Mouse (Mus musculus): ENCODE measurements around the gene Lzts2. TPM values are rescaled to one million over a fixed set of nuclear protein-coding genes. Genes with fewer than 3 reads are reported as not detected.

The Lzts2 gene
- polyA plus RNA-seq, 1 experiment from 2014 or later: 69.1 TPM

DNA sequence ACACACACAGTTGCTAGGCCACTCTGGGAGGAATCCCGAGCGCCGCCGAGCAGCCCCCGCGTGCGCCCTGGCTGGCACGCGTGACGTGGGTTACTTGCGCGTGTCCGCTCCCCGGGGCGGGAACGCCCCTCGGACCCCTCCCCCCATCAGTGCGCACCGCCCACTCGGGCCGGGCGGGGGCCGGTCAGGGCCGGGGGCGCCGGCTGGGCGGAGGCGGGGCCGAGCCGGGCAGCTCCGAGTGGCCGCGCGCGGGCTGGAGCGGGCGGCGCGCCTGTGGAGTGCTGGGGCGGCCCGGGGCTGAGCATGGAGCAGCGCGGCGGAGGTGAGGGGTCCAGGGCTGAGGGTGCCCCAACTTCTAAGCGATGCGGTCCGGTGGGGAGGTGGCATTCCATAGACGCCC is 3.7 kb downstream of the Lzts2 start:
- H3K9me3 ChIP-seq: no peaks in the 10 kb centered on the region
- peak; percentile 86 for DNase-seq (ENCODE audit: low spot score)
- WGBS: 0% methylated on average over 44 of the region's 48 CpGs
- peak overlapping the region; percentile 99 for H3K27ac ChIP-seq
- no peaks in the 10 kb centered on the region; the same call in 1 of the 2 replicates for H3K27me3 ChIP-seq (ENCODE audit: insufficient read depth, poor library complexity, severe bottlenecking)
- H3K4me1 ChIP-seq (replicated peaks): peaks cover 75% of the 10 kb centered on the region
- H3K36me3 ChIP-seq: peaks cover 27% of the 10 kb centered on the region
- peak overlapping the region; percentile 73 for H3K4me3 ChIP-seq

DNA sequence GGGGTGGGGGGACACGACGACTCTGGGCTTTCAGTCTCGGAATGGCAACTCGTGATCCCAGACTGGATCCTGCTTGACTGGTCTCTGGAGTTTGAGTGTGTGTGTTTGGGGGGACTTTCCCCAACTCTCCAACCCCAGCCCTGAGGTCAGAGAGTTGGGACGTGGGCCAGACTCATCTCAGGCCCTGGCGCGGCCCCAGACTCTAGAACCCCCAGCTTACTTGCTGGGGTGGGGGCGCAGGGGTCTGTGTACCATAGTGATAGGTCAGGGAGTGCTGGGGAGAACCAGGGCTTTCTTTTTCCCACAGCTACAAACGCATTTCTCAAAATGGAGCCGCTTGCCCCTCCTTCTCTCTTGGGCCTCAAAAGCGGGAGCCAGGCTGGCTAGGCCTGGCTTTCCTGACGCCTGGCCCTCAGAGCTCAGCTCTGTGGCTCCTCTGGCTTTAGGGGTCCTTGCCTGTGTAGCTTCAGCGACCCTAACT is 4.2 kb downstream of the Lzts2 start:
- Histone ChIP-seq H3K4me3 (peak overlapping the region; percentile 73), H3K36me3 (peaks cover 32% of the 10 kb centered on the region), H3K27me3 (ENCODE audit: insufficient read depth, poor library complexity, severe bottlenecking) (no peaks in the 10 kb centered on the region; the same call in 1 of the 2 replicates), H3K9me3 (no peaks in the 10 kb centered on the region), H3K4me1 (replicated peaks) (peaks cover 75% of the 10 kb centered on the region), H3K27ac (peak overlapping the region; percentile 99)
- peak; percentile 58 for DNase-seq (ENCODE audit: low spot score)
- WGBS: under 1% methylated on average over 13 of the region's 13 CpGs

DNA sequence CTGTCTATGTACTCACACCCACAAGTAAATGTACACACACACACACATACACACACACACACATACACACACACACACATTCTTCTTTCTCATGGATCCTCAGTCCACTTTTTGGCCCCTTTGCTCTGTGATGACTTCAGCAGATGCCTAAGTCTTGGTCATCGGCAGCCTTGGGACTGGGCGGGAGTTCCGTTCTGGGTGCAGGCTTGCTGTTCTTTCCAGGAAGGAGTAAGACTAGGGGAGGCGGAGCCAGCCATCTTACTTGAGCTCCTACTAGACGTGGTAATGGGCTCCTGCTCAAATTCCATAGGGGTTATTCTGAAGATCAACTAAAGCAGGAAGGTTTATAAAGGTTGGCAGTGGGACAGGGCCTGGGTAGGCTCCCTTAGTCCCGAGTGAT is 6.1 kb downstream of the Lzts2 start:
- H3K4me3 ChIP-seq: peak overlapping the region; percentile 29; the same call in 1 of the 2 replicates
- peaks cover 67% of the 10 kb centered on the region for H3K4me1 ChIP-seq (replicated peaks)
- H3K9me3 ChIP-seq: no peaks in the 10 kb centered on the region
- WGBS: 72% methylated on average over 6 of the region's 6 CpGs
- peaks cover 51% of the 10 kb centered on the region for H3K36me3 ChIP-seq
- no peak for DNase-seq (ENCODE audit: low spot score)
- 0 out of 2 replicates have a peak overlapping the region, but pooled peaks have one; percentile 1 for H3K27ac ChIP-seq
- no peaks in the 10 kb centered on the region; the same call in 1 of the 2 replicates for H3K27me3 ChIP-seq (ENCODE audit: insufficient read depth, poor library complexity, severe bottlenecking)

DNA sequence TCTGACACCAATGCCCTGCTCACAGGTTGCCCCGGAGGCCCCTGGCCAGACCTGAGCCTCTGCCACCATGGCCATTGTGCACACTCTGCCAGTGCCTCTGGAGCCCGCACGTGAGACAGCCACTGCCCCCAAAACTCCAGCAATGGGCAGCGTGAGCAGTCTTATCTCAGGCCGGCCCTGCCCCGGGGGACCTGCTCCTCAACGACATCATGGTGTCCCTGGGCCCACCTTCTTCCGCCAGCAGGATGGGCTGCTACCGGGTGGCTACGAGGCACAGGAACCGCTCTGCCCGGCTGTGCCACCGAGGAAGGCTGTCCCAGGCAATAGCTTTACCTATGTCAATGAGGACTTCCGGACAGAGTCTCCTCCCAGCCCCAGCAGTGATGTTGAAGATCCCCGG is 7.1 kb downstream of the Lzts2 start:
- 92% methylated on average over 15 of the region's 15 CpGs for WGBS
- Histone ChIP-seq H3K36me3 (peaks cover 61% of the 10 kb centered on the region), H3K4me3 (peak overlapping the region; percentile 23; the same call in 1 of the 2 replicates), H3K27ac (peak overlapping the region; percentile 42; the same call in 1 of the 2 replicates), H3K9me3 (no peaks in the 10 kb centered on the region), H3K4me1 (replicated peaks) (peaks cover 64% of the 10 kb centered on the region), H3K27me3 (ENCODE audit: insufficient read depth, poor library complexity, severe bottlenecking) (no peaks in the 10 kb centered on the region; the same call in 1 of the 2 replicates)
- DNase-seq (ENCODE audit: low spot score): no peak

DNA sequence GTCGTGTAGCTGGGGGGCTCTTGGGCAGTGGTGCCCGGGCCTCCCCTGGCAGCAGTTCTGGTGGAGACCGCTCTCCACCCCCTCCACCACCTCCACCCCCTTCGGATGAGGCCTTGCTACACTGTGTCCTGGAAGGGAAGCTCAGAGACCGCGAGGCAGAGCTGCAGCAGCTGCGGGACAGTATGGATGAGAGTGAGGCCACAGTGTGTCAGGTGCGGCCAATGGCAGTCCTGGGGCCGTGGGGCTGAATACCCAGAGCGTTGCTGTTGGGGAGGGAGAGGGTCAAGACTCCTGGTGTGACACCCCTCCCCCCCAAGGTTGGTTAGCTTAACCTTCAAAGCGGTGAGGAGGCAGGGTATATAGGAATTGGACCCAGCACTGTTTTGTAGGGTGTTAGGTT is 9.8 kb downstream of the Lzts2 start:
- H3K4me1 ChIP-seq (replicated peaks): peaks cover 70% of the 10 kb centered on the region
- 87% methylated on average over 11 of the region's 11 CpGs for WGBS
- H3K36me3 ChIP-seq: peaks cover 88% of the 10 kb centered on the region
- no peak for DNase-seq (ENCODE audit: low spot score)
- H3K4me3 ChIP-seq: no peak overlapping the region
- peak overlapping the region; percentile 45; the same call in 1 of the 2 replicates for H3K27ac ChIP-seq
- no peaks in the 10 kb centered on the region for H3K9me3 ChIP-seq
- no peaks in the 10 kb centered on the region for H3K27me3 ChIP-seq (ENCODE audit: insufficient read depth, poor library complexity, severe bottlenecking)

DNA sequence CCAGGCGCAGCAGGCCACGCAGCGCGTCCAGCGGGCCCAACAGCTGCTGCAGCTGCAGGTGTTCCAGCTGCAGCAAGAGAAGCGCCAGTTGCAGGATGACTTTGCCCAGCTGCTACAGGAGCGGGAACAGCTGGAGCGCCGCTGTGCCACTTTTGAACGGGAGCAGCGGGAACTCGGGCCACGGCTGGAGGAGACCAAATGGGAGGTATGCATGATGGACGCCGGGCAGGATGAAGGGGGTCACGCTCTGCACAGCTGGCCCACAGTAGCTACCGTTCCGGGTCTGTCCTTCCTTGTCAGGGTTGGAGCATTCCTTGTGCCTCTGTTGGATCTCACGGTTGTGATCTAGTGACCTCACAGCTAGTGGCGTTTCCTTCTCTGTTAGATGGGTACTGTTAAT is 10.6 kb downstream of the Lzts2 start:
- H3K27ac ChIP-seq: no peak overlapping the region
- H3K9me3 ChIP-seq: no peaks in the 10 kb centered on the region
- H3K4me3 ChIP-seq: no peak overlapping the region
- no peaks in the 10 kb centered on the region for H3K27me3 ChIP-seq (ENCODE audit: insufficient read depth, poor library complexity, severe bottlenecking)
- H3K36me3 ChIP-seq: peaks cover 88% of the 10 kb centered on the region
- WGBS: 85% methylated on average over 20 of the region's 20 CpGs
- H3K4me1 ChIP-seq (replicated peaks): peaks cover 69% of the 10 kb centered on the region
- no peak for DNase-seq (ENCODE audit: low spot score)

DNA sequence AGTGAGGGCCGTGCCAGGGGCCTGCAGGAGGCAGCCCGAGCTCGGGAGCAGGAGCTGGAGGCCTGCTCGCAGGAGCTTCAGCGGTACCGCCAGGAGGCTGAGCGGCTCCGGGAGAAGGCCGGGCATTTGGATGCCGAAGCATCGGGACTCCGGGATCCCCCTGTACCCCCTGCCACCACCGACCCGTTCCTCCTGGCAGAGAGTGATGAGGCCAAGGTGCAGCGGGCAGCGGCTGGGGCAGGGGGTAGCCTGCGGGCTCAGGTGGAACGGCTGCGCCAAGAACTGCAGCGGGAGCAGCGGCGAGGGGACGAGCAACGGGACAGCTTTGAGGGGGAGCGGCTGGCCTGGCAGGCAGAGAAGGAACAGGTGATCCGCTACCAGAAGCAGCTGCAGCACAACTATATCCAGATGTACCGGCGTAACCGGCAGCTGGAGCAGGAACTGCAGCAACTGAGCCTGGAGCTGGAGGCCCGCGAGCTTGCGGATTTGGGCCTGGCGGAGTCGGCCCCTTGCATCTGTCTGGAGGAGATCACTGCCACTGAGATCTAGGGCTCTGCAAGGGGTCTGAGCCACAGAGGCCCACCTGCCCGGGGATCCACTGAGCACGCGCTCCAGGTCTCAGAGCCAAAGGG is 11.8 kb downstream of the Lzts2 start:
- H3K4me1 ChIP-seq (replicated peaks): peaks cover 67% of the 10 kb centered on the region
- H3K9me3 ChIP-seq: no peaks in the 10 kb centered on the region
- H3K36me3 ChIP-seq: peaks cover 79% of the 10 kb centered on the region
- DNase-seq (ENCODE audit: low spot score): no peak
- WGBS: 92% methylated on average over 37 of the region's 37 CpGs
- H3K27ac ChIP-seq: 0 out of 2 replicates have a peak overlapping the region, but pooled peaks have one; percentile 16
- H3K27me3 ChIP-seq (ENCODE audit: insufficient read depth, poor library complexity, severe bottlenecking): no peaks in the 10 kb centered on the region
- H3K4me3 ChIP-seq: no peak overlapping the region

DNA sequence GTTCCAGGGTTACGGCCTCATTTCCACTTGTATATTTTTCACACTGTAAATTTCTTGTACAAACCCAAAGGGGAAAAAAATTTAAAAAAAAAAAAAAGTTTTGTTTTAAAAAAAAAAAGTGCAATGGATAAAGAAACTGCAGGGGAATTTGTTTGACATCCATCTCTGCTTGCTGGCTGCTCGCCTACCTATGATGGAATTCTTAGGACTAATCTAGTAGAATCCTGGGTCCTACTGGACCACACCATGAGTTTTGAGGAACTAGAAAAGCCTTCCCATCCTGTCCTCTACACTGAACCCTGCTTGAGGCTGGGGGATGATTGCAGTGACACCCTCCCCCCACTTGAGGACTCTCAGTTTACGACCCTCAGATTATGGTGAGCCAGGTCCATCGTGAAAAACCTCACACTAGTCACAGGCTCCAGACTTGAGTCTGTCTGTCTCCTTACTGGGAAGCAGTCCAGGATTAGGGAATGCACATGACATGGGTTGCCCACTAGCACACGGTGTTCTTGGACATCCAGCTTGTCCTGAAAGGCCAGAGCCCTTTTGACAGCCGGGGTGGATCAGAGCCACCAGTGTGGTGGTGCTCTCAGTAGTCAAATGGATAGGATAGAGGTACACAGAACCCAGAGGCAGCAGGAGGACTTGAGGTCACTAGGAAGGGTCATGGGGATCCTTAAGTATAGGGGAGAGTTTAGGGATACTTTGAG is 12.9 kb downstream of the Lzts2 start:
- Histone ChIP-seq H3K27ac (peak overlapping the region; percentile 54), H3K9me3 (no peaks in the 10 kb centered on the region), H3K4me3 (no peak overlapping the region), H3K4me1 (replicated peaks) (peaks cover 67% of the 10 kb centered on the region), H3K27me3 (ENCODE audit: insufficient read depth, poor library complexity, severe bottlenecking) (no peaks in the 10 kb centered on the region), H3K36me3 (peaks cover 69% of the 10 kb centered on the region)
- DNase-seq (ENCODE audit: low spot score): no peak
- 90% methylated on average over 6 of the region's 6 CpGs for WGBS

DNA sequence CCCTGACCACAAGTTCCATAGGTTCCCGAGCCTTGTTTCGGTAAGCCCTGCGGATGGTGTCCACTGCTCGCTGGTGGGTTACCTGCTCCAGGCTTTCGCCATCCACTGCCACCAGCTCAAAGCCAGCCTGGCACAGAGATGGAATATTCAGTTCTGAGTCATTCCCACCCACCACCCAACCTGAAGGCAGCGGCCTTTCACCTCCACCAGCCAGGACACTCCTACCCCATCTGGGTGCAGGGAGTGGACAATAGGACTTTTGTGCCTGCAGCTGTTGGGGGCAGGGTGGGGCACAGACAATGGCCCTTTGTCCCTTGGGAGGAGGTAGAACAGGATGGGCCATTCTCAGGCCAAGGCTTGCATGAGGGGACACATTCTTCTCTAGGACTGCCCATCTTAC is 13.6 kb downstream of the Lzts2 start:
- Histone ChIP-seq H3K36me3 (peaks cover 61% of the 10 kb centered on the region), H3K4me1 (replicated peaks) (peaks cover 69% of the 10 kb centered on the region), H3K27me3 (ENCODE audit: insufficient read depth, poor library complexity, severe bottlenecking) (peaks cover 6% of the 10 kb centered on the region; the same call in 1 of the 2 replicates), H3K9me3 (no peaks in the 10 kb centered on the region), H3K27ac (peak overlapping the region; percentile 54), H3K4me3 (no peak overlapping the region)
- peak; percentile 57 for DNase-seq (ENCODE audit: low spot score)
- WGBS: 80% methylated on average over 6 of the region's 6 CpGs

DNA sequence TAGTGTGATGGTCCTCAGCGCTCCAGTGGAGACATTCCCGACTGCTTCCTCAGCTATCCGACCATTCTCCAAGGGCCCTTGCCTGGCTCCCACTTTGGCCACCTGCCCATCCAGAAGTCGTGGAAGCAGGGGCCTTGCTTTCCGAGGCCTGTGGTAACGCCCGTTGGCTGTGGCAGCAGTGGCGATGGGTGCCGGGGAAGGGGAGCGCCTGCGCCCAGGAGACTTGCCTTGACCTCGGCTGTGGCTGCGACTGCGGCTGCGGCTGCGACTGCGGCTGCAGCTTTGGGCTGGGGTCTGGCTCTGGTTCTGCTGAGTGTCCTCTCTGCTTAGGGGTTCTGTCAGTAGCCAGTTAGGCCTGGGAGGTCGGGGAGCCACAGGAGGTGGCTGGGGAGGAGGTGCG is 14.5 kb downstream of the Lzts2 start:
- Histone ChIP-seq H3K4me1 (replicated peaks) (peaks cover 70% of the 10 kb centered on the region), H3K4me3 (no peak overlapping the region), H3K36me3 (peaks cover 52% of the 10 kb centered on the region), H3K27ac (0 out of 2 replicates have a peak overlapping the region, but pooled peaks have one; percentile 12), H3K27me3 (ENCODE audit: insufficient read depth, poor library complexity, severe bottlenecking) (peaks cover 8% of the 10 kb centered on the region; the same call in 1 of the 2 replicates), H3K9me3 (no peaks in the 10 kb centered on the region)
- DNase-seq (ENCODE audit: low spot score): no peak
- WGBS: 59% methylated on average over 19 of the region's 19 CpGs

DNA sequence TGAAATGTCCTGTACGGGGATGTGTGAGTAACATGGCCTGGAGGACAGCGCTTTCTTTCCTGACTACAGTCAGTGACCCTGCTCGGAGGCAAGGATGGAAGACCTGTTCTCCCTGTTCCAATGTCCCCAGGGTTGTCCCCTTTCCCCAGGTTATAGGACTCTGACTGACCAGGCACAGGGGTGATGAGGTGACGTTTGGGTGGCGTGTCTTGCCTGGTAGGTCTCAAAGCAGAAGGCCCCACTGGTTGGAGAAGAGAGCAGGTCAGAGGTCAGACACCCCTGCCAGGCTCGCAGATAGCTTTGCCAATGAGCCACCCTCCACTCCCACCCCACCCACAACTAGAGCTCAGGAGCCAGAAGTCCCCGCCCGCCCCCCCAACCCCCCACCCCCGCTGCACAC is 15.4 kb downstream of the Lzts2 start:
- H3K4me3 ChIP-seq: no peak overlapping the region
- H3K27me3 ChIP-seq (ENCODE audit: insufficient read depth, poor library complexity, severe bottlenecking): peaks cover 8% of the 10 kb centered on the region; the same call in 1 of the 2 replicates
- H3K36me3 ChIP-seq: peaks cover 44% of the 10 kb centered on the region
- no peaks in the 10 kb centered on the region for H3K9me3 ChIP-seq
- H3K4me1 ChIP-seq (replicated peaks): peaks cover 66% of the 10 kb centered on the region
- peak overlapping the region; percentile 54 for H3K27ac ChIP-seq
- DNase-seq (ENCODE audit: low spot score): no peak
- WGBS: 50% methylated on average over 9 of the region's 9 CpGs

DNA sequence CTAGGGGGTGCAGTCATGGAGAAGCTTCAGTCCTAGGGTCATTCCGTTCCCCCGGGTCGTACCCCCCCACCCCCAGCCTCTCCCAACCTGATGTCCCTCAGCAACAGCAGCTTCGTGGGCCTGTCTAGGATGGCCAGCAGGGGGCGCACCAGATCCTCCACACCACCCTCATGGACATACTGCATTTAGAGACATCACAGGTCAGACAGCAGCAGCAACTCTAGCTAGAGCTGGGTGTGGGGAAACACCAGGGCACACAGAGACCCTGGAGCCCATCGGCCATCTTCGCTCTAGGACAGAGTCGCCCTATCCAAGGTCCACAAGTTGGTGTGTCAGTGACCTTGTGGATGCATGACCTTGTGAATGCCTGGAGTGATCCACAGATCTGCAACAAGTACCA is 15.9 kb downstream of the Lzts2 start:
- Histone ChIP-seq H3K9me3 (no peaks in the 10 kb centered on the region), H3K27me3 (ENCODE audit: insufficient read depth, poor library complexity, severe bottlenecking) (peaks cover 8% of the 10 kb centered on the region; the same call in 1 of the 2 replicates), H3K4me3 (no peak overlapping the region), H3K36me3 (peaks cover 39% of the 10 kb centered on the region), H3K4me1 (replicated peaks) (peaks cover 63% of the 10 kb centered on the region), H3K27ac (peak overlapping the region; percentile 54)
- 34% methylated on average over 8 of the region's 8 CpGs for WGBS
- peak; percentile 72 for DNase-seq (ENCODE audit: low spot score)

All from hindbrain, embryonic 10.5 days (tissue).